Mouse (Mus musculus): ENCODE data around the gene Itm2b.

DNA sequence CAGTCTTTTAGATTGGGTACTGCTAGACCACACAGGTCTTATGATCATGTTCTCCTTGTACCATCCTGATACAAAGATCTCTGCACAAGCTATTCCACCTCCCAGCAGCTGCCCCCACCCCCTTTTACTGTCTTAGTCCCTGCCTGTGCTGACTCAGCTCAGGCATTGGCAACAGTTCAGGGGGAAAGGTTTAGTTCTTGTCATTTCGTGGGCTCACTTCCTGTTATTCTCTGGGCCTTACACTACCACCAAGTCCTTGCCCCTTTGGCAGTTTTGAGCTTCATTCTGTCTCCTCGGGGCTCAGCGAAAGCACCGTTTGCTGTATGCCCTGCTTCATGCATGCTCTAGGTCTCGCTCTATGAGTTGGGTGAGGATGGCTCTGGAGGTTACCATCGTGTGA lies 48.4 kb upstream of the Itm2b start:
- TF ChIP-seq CTCF (IDR thresholded peaks at IDR 0.05) (no peak), POLR2A (IDR thresholded peaks at IDR 0.05; ENCODE audit: insufficient read depth, low read depth, low read length) (no peak)

All from heart, adult 2 months (tissue).